Mouse (Mus musculus) embryonic facial prominence, embryonic 15.5 days (tissue): ENCODE measurements around the gene Agap1. TPM values are rescaled to one million over a fixed set of nuclear protein-coding genes. Genes with fewer than 3 reads are reported as not detected.
A peak's percentile ranks its signal among the peaks of the same experiment; 100 is the strongest.

Experiments used
- ATAC-seq: fragments of 200-750 bp; cut with Nextera tagmentation; 2 replicates; pipeline ENCODE4 v1.8.0; 2017; ENCODE audit warnings: low read depth, moderate TSS enrichment; ENCODE audit not compliant: insufficient number of reproducible peaks, low FRiP score, low TSS enrichment
- H3K27ac ChIP-seq: fragments of 300-500 bp; sonication (generic); replicated peaks from 2 replicates; pipeline ENCODE4 v1.5.1; 2015; ENCODE audit warnings: mild to moderate bottlenecking, inconsistent platforms
- H3K27me3 ChIP-seq: fragments of 300-500 bp; sonication (generic); 2 replicates; pipeline ENCODE4 v1.6.1; 2015; ENCODE audit warnings: inconsistent platforms
- H3K36me3 ChIP-seq: fragments of 300-500 bp; sonication (generic); 2 replicates; pipeline ENCODE4 v1.6.1; 2015; ENCODE audit warnings: mild to moderate bottlenecking, inconsistent platforms
- H3K4me1 ChIP-seq: fragments of 300-500 bp; sonication (generic); 2 replicates; pipeline ENCODE4 v1.6.1; 2015; ENCODE audit warnings: inconsistent platforms
- H3K4me2 ChIP-seq: fragments of 300-500 bp; sonication (generic); replicated peaks from 2 replicates; pipeline ENCODE4 v1.6.1; 2015; ENCODE audit warnings: mild to moderate bottlenecking, inconsistent platforms
- H3K4me3 ChIP-seq: fragments of 300-500 bp; sonication (generic); replicated peaks from 2 replicates; pipeline ENCODE4 v1.5.1; 2015; ENCODE audit warnings: mild to moderate bottlenecking, inconsistent platforms
- H3K9ac ChIP-seq: fragments of 300-500 bp; sonication (generic); 2 replicates; pipeline ENCODE4 v1.6.1; 2015; ENCODE audit warnings: inconsistent platforms
- H3K9me3 ChIP-seq: fragments of 300-500 bp; sonication (generic); replicated peaks from 2 replicates; pipeline ENCODE4 v1.6.1; 2016; ENCODE audit warnings: inconsistent platforms
- WGBS: fragments of 180-500 bp; shearing (Covaris S2); methylation state at CpG from one replicate; pipeline ENCODE4 v1.1.7; 2015; 5-methylcytosine and 5-hydroxymethylcytosine counted together
- polyA plus RNA-seq: library from polyadenylated mRNA; unstranded; fragments of >200 nt; fragmentation: Nextera tagmentation; extraction: Ambion mirVana; gene quantifications from 2 replicates; pipeline ENCODE4 v1.2.1, GENCODE M21; 2015

Agap1 gene
- polyA plus RNA-seq, 1 experiment from 2014 or later = 13.4 TPM

- Histone ChIP-seq H3K9me3 (no peaks in the 10 kb centered on the region), H3K4me1 (peaks cover 11% of the 10 kb centered on the region), H3K27ac (no peak overlapping the region), H3K4me2 (no peak overlapping the region), H3K36me3 (no peaks in the 10 kb centered on the region), H3K9ac (no peak overlapping the region), H3K4me3 (no peak overlapping the region), H3K27me3 (peaks cover 69% of the 10 kb centered on the region)
- no peak for ATAC-seq
- 64% methylated on average over 6 of the region's 6 CpGs for WGBS
These were observed 464.6 kb downstream of the Agap1 start for GRCm38 (mm10) chr1:89919206-89919605.

GRCm38 (mm10) chr1:89921806-89922205, 467.2 kb downstream of the Agap1 start:
- no peaks in the 10 kb centered on the region for H3K9me3 ChIP-seq
- H3K4me3 ChIP-seq = no peak overlapping the region
- WGBS = 3% methylated on average over 10 of the region's 10 CpGs
- H3K27me3 ChIP-seq = peaks cover 95% of the 10 kb centered on the region
- H3K9ac ChIP-seq = no peak overlapping the region
- H3K36me3 ChIP-seq = no peaks in the 10 kb centered on the region
- no peak overlapping the region for H3K4me2 ChIP-seq
- no peak for ATAC-seq
- peaks cover 11% of the 10 kb centered on the region for H3K4me1 ChIP-seq
- no peak overlapping the region for H3K27ac ChIP-seq

- Histone ChIP-seq H3K9ac (no peak overlapping the region), H3K4me1 (peaks cover 16% of the 10 kb centered on the region), H3K36me3 (no peaks in the 10 kb centered on the region), H3K9me3 (no peaks in the 10 kb centered on the region), H3K4me2 (no peak overlapping the region), H3K27me3 (peaks cover 97% of the 10 kb centered on the region), H3K27ac (no peak overlapping the region), H3K4me3 (no peak overlapping the region)
- ATAC-seq = no peak
- 2% methylated on average over 7 of the region's 7 CpGs for WGBS
These were observed 467.7 kb downstream of the Agap1 start for GRCm38 (mm10) chr1:89922282-89922681.

- 1% methylated on average over 40 of the region's 41 CpGs for WGBS
- Histone ChIP-seq H3K9ac (no peak overlapping the region), H3K4me3 (peak overlapping the region; percentile 13; the same call in 1 of the 2 replicates), H3K27ac (no peak overlapping the region), H3K4me1 (peaks cover 20% of the 10 kb centered on the region), H3K36me3 (no peaks in the 10 kb centered on the region), H3K4me2 (peak overlapping the region; percentile 28; the same call in 1 of the 2 replicates), H3K9me3 (no peaks in the 10 kb centered on the region), H3K27me3 (peaks cover 97% of the 10 kb centered on the region)
- ATAC-seq = no peak
These were observed 468.5 kb downstream of the Agap1 start for GRCm38 (mm10) chr1:89922883-89923641.

GRCm38 (mm10) chr1:89923642-89924020, 469.0 kb downstream of the Agap1 start:
- no peak overlapping the region for H3K4me3 ChIP-seq
- H3K4me2 ChIP-seq = 0 out of 2 replicates have a peak overlapping the region, but pooled peaks have one; percentile 28

GRCm38 (mm10) chr1:89925501-89926190, 471.0 kb downstream of the Agap1 start:
- Histone ChIP-seq H3K4me2 (no peak overlapping the region), H3K36me3 (no peaks in the 10 kb centered on the region), H3K9me3 (no peaks in the 10 kb centered on the region), H3K27me3 (peaks cover 99% of the 10 kb centered on the region), H3K4me3 (no peak overlapping the region), H3K9ac (no peak overlapping the region), H3K27ac (no peak overlapping the region), H3K4me1 (peaks cover 40% of the 10 kb centered on the region)
- WGBS = 28% methylated on average over 12 of the region's 12 CpGs
- ATAC-seq = no peak

More at GRCm38 (mm10) chr1:89923642-89924020, 469.0 kb downstream of the Agap1 start:
- Histone ChIP-seq H3K36me3 (no peaks in the 10 kb centered on the region), H3K9ac (no peak overlapping the region), H3K27me3 (peaks cover 99% of the 10 kb centered on the region), H3K27ac (no peak overlapping the region), H3K9me3 (no peaks in the 10 kb centered on the region), H3K4me1 (peaks cover 22% of the 10 kb centered on the region)
- 8% methylated on average over 14 of the region's 14 CpGs for WGBS
- ATAC-seq = no peak

- Histone ChIP-seq H3K27ac (no peak overlapping the region), H3K4me1 (peaks cover 50% of the 10 kb centered on the region), H3K4me2 (peak overlapping the region; percentile 42; the same call in 1 of the 2 replicates), H3K9me3 (no peaks in the 10 kb centered on the region), H3K9ac (no peak overlapping the region), H3K4me3 (peak overlapping the region; percentile 22; the same call in 1 of the 2 replicates), H3K27me3 (peaks cover 99% of the 10 kb centered on the region), H3K36me3 (no peaks in the 10 kb centered on the region)
- no peak for ATAC-seq
- 10% methylated on average over 9 of the region's 9 CpGs for WGBS
These were observed 472.0 kb downstream of the Agap1 start for GRCm38 (mm10) chr1:89926583-89927060.

GRCm38 (mm10) chr1:89927061-89927661, 472.6 kb downstream of the Agap1 start:
- no peak for ATAC-seq
- peak overlapping the region; percentile 42 for H3K4me2 ChIP-seq
- H3K27me3 ChIP-seq = peaks cover 99% of the 10 kb centered on the region
- peaks cover 54% of the 10 kb centered on the region for H3K4me1 ChIP-seq
- peak overlapping the region; percentile 22 for H3K4me3 ChIP-seq
- no peak overlapping the region for H3K9ac ChIP-seq
- H3K9me3 ChIP-seq = no peaks in the 10 kb centered on the region
- 1% methylated on average over 36 of the region's 36 CpGs for WGBS
- no peaks in the 10 kb centered on the region for H3K36me3 ChIP-seq
- no peak overlapping the region for H3K27ac ChIP-seq

GRCm38 (mm10) chr1:89928676-89929075, 474.1 kb downstream of the Agap1 start:
- peak overlapping the region; percentile 16 for H3K4me3 ChIP-seq
- peaks cover 47% of the 10 kb centered on the region for H3K4me1 ChIP-seq
- no peak overlapping the region for H3K9ac ChIP-seq
- H3K27me3 ChIP-seq = peaks cover 99% of the 10 kb centered on the region
- peak overlapping the region; percentile 27 for H3K4me2 ChIP-seq
- H3K36me3 ChIP-seq = no peaks in the 10 kb centered on the region
- 6% methylated on average over 25 of the region's 25 CpGs for WGBS
- no peak for ATAC-seq
- no peaks in the 10 kb centered on the region for H3K9me3 ChIP-seq
- H3K27ac ChIP-seq = no peak overlapping the region

GRCm38 (mm10) chr1:89929181-89929580, 474.6 kb downstream of the Agap1 start:
- Histone ChIP-seq H3K27me3 (peaks cover 99% of the 10 kb centered on the region), H3K4me2 (peak overlapping the region; percentile 27), H3K4me1 (peaks cover 52% of the 10 kb centered on the region), H3K27ac (no peak overlapping the region), H3K9me3 (no peaks in the 10 kb centered on the region), H3K9ac (no peak overlapping the region), H3K36me3 (no peaks in the 10 kb centered on the region), H3K4me3 (peak overlapping the region; percentile 16; the same call in 1 of the 2 replicates)
- WGBS = 9% methylated on average over 6 of the region's 6 CpGs
- ATAC-seq = no peak
